ENCODE assay signal across 20 mouse cellular contexts in the genomic region with DNA sequence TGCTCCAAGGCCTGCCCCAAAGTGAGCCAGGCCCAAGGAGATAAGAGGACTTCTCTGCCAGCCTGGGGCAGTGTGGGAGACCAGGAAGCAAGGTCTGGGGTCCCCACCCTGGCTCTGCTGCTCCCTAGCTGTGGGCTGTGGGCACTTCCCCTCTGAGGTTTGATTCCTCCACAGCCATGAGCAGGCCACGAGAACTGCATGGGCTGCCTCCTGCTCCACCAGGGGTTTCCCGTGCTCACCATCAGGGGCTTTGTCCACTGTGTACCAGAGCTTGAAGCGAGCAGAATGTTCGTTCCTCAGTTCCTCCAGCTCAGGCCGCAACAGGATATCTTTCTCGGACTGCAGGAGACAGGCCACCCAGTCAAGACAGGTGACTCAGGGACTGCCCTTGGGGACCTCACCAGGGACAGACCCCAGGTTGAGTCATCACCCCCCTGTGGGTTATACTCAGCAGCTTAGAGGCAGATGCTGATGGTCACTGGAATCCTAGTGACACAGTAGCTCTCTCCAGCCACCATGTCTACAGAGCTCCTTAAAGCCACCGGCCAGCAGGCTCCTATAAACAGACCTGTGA. TPM values are rescaled to one million over a fixed set of nuclear protein-coding genes. Genes with fewer than 3 reads are reported as not detected.
A peak's percentile ranks its signal among the peaks of the same experiment; 100 is the strongest.
DNase-seq lines count a peak whose midpoint lies in the region; ATAC-seq and TF ChIP-seq lines count a peak whose summit lies in the region.
"Had no signal": no experiment of that assay in that cellular context is flagged by ENCODE, and none has a peak within 500 bp of the region (broad histone marks: within the 10 kb centered on the region; RNA-seq: fewer than 3 reads in every experiment).

No protein-coding gene starts in this region.

- H3K79me2 ChIP-seq in myocyte (ENCODE audit: control insufficient read depth, insufficient read depth) = no peaks in the 10 kb centered on the region

- ATAC-seq in limb, embryonic 14.5 days (ENCODE audit: low FRiP score, low read depth) = no peak
- ATAC-seq: midbrain, embryonic 13.5 days; Patski had no signal

- H3K27ac ChIP-seq in limb, embryonic 14.5 days (replicated peaks; ENCODE audit: low read depth, low read length) = 0 out of 2 replicates have a peak overlapping the region, but pooled peaks have one; percentile 8
- H3K27ac ChIP-seq in limb, embryonic 10.5 days = no peak overlapping the region
- H3K27ac ChIP-seq in embryonic fibroblast, embryonic 13.5 days (ENCODE audit: insufficient read depth, low read length) = peak overlapping the region; percentile 93; the same call in 1 of the 2 replicates
- H3K27ac ChIP-seq: limb, embryonic 15.5 days; midbrain, embryonic 13.5 days had no signal

- TF ChIP-seq POLR2A in limb, embryonic 14.5 days (IDR thresholded peaks at IDR 0.05; ENCODE audit: borderline replicate concordance, extremely low read depth, insufficient read depth, insufficient read length) = no peak
- no peak for TF ChIP-seq POLR2A in embryonic fibroblast, embryonic 13.5 days (IDR thresholded peaks at IDR 0.05; ENCODE audit: low read depth, low read length)
- no peak for TF ChIP-seq POLR2A in myocyte (IDR thresholded peaks at IDR 0.05; ENCODE audit: insufficient read length, low read depth)

- H3K4me1 ChIP-seq in limb, embryonic 14.5 days (ENCODE audit: control insufficient read depth, insufficient read depth, low read length) = no peaks in the 10 kb centered on the region
- H3K4me1 ChIP-seq in limb, embryonic 10.5 days = peaks cover 12% of the 10 kb centered on the region
- H3K4me1 ChIP-seq in embryonic fibroblast, embryonic 13.5 days (ENCODE audit: control insufficient read depth, insufficient read depth, low read length) = peaks cover 19% of the 10 kb centered on the region
- H3K4me1 ChIP-seq: midbrain, embryonic 13.5 days had no signal

- no peaks in the 10 kb centered on the region for H3K9me3 ChIP-seq in limb, embryonic 14.5 days (ENCODE audit: control insufficient read depth, low read length)
- no peaks in the 10 kb centered on the region for H3K9me3 ChIP-seq in limb, embryonic 10.5 days (replicated peaks)
- H3K9me3 ChIP-seq: limb, embryonic 15.5 days; midbrain, embryonic 13.5 days had no signal

- no peak overlapping the region for H3ac ChIP-seq in myocyte (ENCODE audit: control insufficient read depth, insufficient read length)

- WGBS in limb, embryonic 14.5 days = 88% methylated on average over 7 of the region's 7 CpGs
- 93% methylated on average over 7 of the region's 7 CpGs for WGBS in limb, embryonic 10.5 days

- H3K27me3 ChIP-seq in limb, embryonic 14.5 days (ENCODE audit: control insufficient read depth, insufficient read depth, low read length) = no peaks in the 10 kb centered on the region
- no peaks in the 10 kb centered on the region for H3K27me3 ChIP-seq in limb, embryonic 10.5 days (ENCODE audit: low read depth, poor library complexity, severe bottlenecking)
- no peaks in the 10 kb centered on the region for H3K27me3 ChIP-seq in myocyte (ENCODE audit: control insufficient read depth, insufficient read depth, insufficient read length)
- H3K27me3 ChIP-seq: limb, embryonic 15.5 days; midbrain, embryonic 13.5 days; Patski had no signal

- H3K36me3 ChIP-seq in limb, embryonic 14.5 days (ENCODE audit: control insufficient read depth, insufficient read depth, low read length) = peaks cover 55% of the 10 kb centered on the region
- peaks cover 86% of the 10 kb centered on the region for H3K36me3 ChIP-seq in limb, embryonic 10.5 days
- H3K36me3 ChIP-seq in myocyte (ENCODE audit: control insufficient read depth, insufficient read depth) = peaks cover 36% of the 10 kb centered on the region

- DNase-seq in adrenal gland, adult (ENCODE audit: inconsistent age in 2 of 2, low spot score in 1 of 2) = peak; percentile 54 to 82
- DNase-seq in adrenal gland, adult 18-20 months (ENCODE audit: low spot score in 2 of 2) = no peak
- no peak for DNase-seq in limb, embryonic 14.5 days (ENCODE audit: low spot score)
- DNase-seq in limb, embryonic 10.5 days (ENCODE audit: low spot score) = no peak
- no peak for DNase-seq in urinary bladder, adult 2 months (ENCODE audit: low spot score)
- DNase-seq in ovary, postnatal 36 days (ENCODE audit: low spot score) = no peak
- DNase-seq: cerebellum, postnatal 10 days; gastrocnemius, postnatal 10 days; heart, postnatal 4 days; kidney, adult 8-10 months; kidney, postnatal 36 days; lung, postnatal 4 days; right cerebral cortex, postnatal 14 days had no signal

- no peak overlapping the region for H3K4me2 ChIP-seq in limb, embryonic 14.5 days (replicated peaks; ENCODE audit: low read depth, low read length, severe bottlenecking)
- no peak overlapping the region for H3K4me2 ChIP-seq in myocyte (ENCODE audit: low read depth)
- H3K4me2 ChIP-seq: heart, embryonic 11.5 days; limb, embryonic 15.5 days; midbrain, embryonic 13.5 days had no signal

- no peak overlapping the region for H3K4me3 ChIP-seq in limb, embryonic 14.5 days (replicated peaks; ENCODE audit: low read length)
- no peak overlapping the region for H3K4me3 ChIP-seq in limb, embryonic 10.5 days
- H3K4me3 ChIP-seq in embryonic fibroblast, embryonic 13.5 days (ENCODE audit: insufficient read depth, low read length) = no peak overlapping the region
- H3K4me3 ChIP-seq in myocyte = no peak overlapping the region
- H3K4me3 ChIP-seq: erythroblast, embryonic 14.5 days; limb, embryonic 15.5 days; midbrain, embryonic 13.5 days had no signal

- H3K9ac ChIP-seq in limb, embryonic 14.5 days (ENCODE audit: low read depth, low read length, severe bottlenecking) = no peak overlapping the region
- H3K9ac ChIP-seq: limb, embryonic 15.5 days; midbrain, embryonic 13.5 days had no signal

- TF ChIP-seq CTCF in embryonic fibroblast, embryonic 13.5 days (IDR thresholded peaks at IDR 0.05; ENCODE audit: borderline replicate concordance, insufficient read depth, low read length) = no peak

TF ChIP-seq in myocyte, 11 proteins besides CTCF, POLR2A, EP300 and RAD21:
- TF ChIP-seq TCF12 (IDR thresholded peaks at IDR 0.05; ENCODE audit: insufficient read depth, poor library complexity, severe bottlenecking) (no peak), E2F4 (IDR thresholded peaks at IDR 0.05; ENCODE audit: insufficient read depth) (no peak), USF1 (IDR thresholded peaks at IDR 0.05; ENCODE audit: low read depth) (no peak), MYOG (IDR thresholded peaks at IDR 0.05; ENCODE audit: control insufficient read depth in 1 of 3, insufficient read depth in 1 of 3, insufficient read length in 2 of 3, low read depth in 2 of 3) (peak in 1 of 3 experiments; percentile 1), CEBPB (IDR thresholded peaks at IDR 0.05; ENCODE audit: insufficient read depth, poor library complexity, severe bottlenecking) (no peak), MYOD1 (IDR thresholded peaks at IDR 0.05; ENCODE audit: control insufficient read depth in 1 of 3, insufficient read length in 2 of 3, low read depth in 2 of 3) (peak in 1 of 3 experiments; percentile 26), POLR2AphosphoS2 (IDR thresholded peaks at IDR 0.05; ENCODE audit: insufficient read length, low read depth) (peak; percentile 2)

RNA-seq across cellular contexts. Expression of gene Poldip3, which starts 9.5 kb away (rescaled TPM):
- 100 to 1,000 TPM in 1 of 2 experiments, 10 to 100 TPM in 1; 86.0 to 105 TPM for total RNA-seq in adrenal gland, adult 18-20 months (2021)
- 88.2 and 94.3 TPM in 2 replicates for polyA plus RNA-seq in limb, embryonic 14.5 days (2012; rRNA removed)
- 150 and 154 TPM in 2 replicates for polyA plus RNA-seq in limb, embryonic 14.5 days (2014; fragmentation: Nextera tagmentation; extraction: Ambion mirVana)
- polyA plus RNA-seq in limb, embryonic 10.5 days (2016; fragmentation: Nextera tagmentation; extraction: Ambion mirVana) = 183 and 193 TPM in 2 replicates
- polyA plus RNA-seq in embryonic fibroblast, embryonic 13.5 days (2011; ENCODE audit: insufficient read length, low read depth, missing spikeins) = 70.6 and 78.3 TPM in 2 replicates
- polyA plus RNA-seq in myocyte (2012; fragmentation: generic; extraction: Trizol) = 85.9 TPM
- polyA plus RNA-seq in urinary bladder, adult 2 months (2012; rRNA removed) = 60.9 and 64.6 TPM in 2 replicates

RNA-seq across cellular contexts. Expression of gene Cyb5r3, which starts 13.7 kb away (rescaled TPM):
- total RNA-seq in adrenal gland, adult 18-20 months (2021) = 100 to 1,000 TPM; 248 to 351 TPM
- 73.3 and 79.9 TPM in 2 replicates for polyA plus RNA-seq in limb, embryonic 14.5 days (2012; rRNA removed)
- polyA plus RNA-seq in limb, embryonic 14.5 days (2014; fragmentation: Nextera tagmentation; extraction: Ambion mirVana) = 135 and 136 TPM in 2 replicates
- 163 and 174 TPM in 2 replicates for polyA plus RNA-seq in limb, embryonic 10.5 days (2016; fragmentation: Nextera tagmentation; extraction: Ambion mirVana)
- 273 and 297 TPM in 2 replicates for polyA plus RNA-seq in embryonic fibroblast, embryonic 13.5 days (2011; ENCODE audit: insufficient read length, low read depth, missing spikeins)
- polyA plus RNA-seq in myocyte (2012; fragmentation: generic; extraction: Trizol) = 707 TPM
- polyA plus RNA-seq in urinary bladder, adult 2 months (2012; rRNA removed) = 131 and 197 TPM in 2 replicates

RNA-seq across cellular contexts. Expression of gene Rrp7a, which starts 36.1 kb away (rescaled TPM):
- 100 to 1,000 TPM; 111 to 113 TPM for total RNA-seq in adrenal gland, adult 18-20 months (2021)
- 82.1 and 92.1 TPM in 2 replicates for polyA plus RNA-seq in limb, embryonic 14.5 days (2012; rRNA removed)
- polyA plus RNA-seq in limb, embryonic 14.5 days (2014; fragmentation: Nextera tagmentation; extraction: Ambion mirVana) = 60.9 and 61.7 TPM in 2 replicates
- polyA plus RNA-seq in limb, embryonic 10.5 days (2016; fragmentation: Nextera tagmentation; extraction: Ambion mirVana) = 66.9 and 76.5 TPM in 2 replicates
- polyA plus RNA-seq in embryonic fibroblast, embryonic 13.5 days (2011; ENCODE audit: insufficient read length, low read depth, missing spikeins) = 70.9 and 72.7 TPM in 2 replicates
- polyA plus RNA-seq in myocyte (2012; fragmentation: generic; extraction: Trizol) = 172 TPM
- 56.1 and 60.9 TPM in 2 replicates for polyA plus RNA-seq in urinary bladder, adult 2 months (2012; rRNA removed)

Comparison
In these comparisons a context has a peak if more than half of its experiments do, and no peak if none do; other contexts are left out.
1. DNase-seq: peak in adrenal gland, adult (2 of 2); none in adrenal gland, adult 18-20 months (0 of 2), limb, embryonic 14.5 days (single experiment), limb, embryonic 10.5 days (single experiment), urinary bladder, adult 2 months (single experiment) and ovary, postnatal 36 days (single experiment).